Mouse (Mus musculus): ENCODE measurements at regions not wholly inside any gene's neighbourhood (a gene's known extent, or its start where the extent isn't known, plus 50 kb on each side); places are given as distances from the start of the nearest gene placed in this dataset.

- Histone ChIP-seq H3K27me3 (no peaks in the 10 kb centered on the region), H3K4me3 (no peak overlapping the region), H3K4me2 (no peak overlapping the region), H3K27ac (replicated peaks) (no peak overlapping the region), H3K4me1 (replicated peaks) (no peaks in the 10 kb centered on the region), H3K9me3 (no peaks in the 10 kb centered on the region), H3K9ac (no peak overlapping the region), H3K36me3 (no peaks in the 10 kb centered on the region)
- no peak for ATAC-seq (ENCODE audit: low read depth)
- 86% methylated on average over 7 of the region's 7 CpGs for WGBS
Observed at GRCm38 (mm10) chr10:21688513-21688912, 95.6 kb downstream of the 1700020N01Rik start.

GRCm38 (mm10) chr10:21689847-21690269 is 96.9 kb downstream of the 1700020N01Rik start:
- Histone ChIP-seq H3K9ac (no peak overlapping the region), H3K4me3 (no peak overlapping the region), H3K36me3 (no peaks in the 10 kb centered on the region), H3K27ac (replicated peaks) (no peak overlapping the region), H3K4me1 (replicated peaks) (no peaks in the 10 kb centered on the region), H3K27me3 (no peaks in the 10 kb centered on the region), H3K4me2 (no peak overlapping the region), H3K9me3 (no peaks in the 10 kb centered on the region)
- no peak for ATAC-seq (ENCODE audit: low read depth)
- 89% methylated on average over 9 of the region's 9 CpGs for WGBS

GRCm38 (mm10) chr10:21695185-21695584 is 102.2 kb downstream of the 1700020N01Rik start:
- H3K4me1 ChIP-seq (replicated peaks), result no peaks in the 10 kb centered on the region
- no peaks in the 10 kb centered on the region for H3K36me3 ChIP-seq
- no peaks in the 10 kb centered on the region for H3K9me3 ChIP-seq
- H3K4me3 ChIP-seq, result no peak overlapping the region
- 75% methylated on average over 5 of the region's 5 CpGs for WGBS
- H3K9ac ChIP-seq, result no peak overlapping the region
- H3K27me3 ChIP-seq, result no peaks in the 10 kb centered on the region
- no peak overlapping the region for H3K27ac ChIP-seq (replicated peaks)
- no peak overlapping the region for H3K4me2 ChIP-seq
- ATAC-seq (ENCODE audit: low read depth), result no peak

- Histone ChIP-seq H3K4me2 (no peak overlapping the region), H3K9ac (no peak overlapping the region), H3K9me3 (no peaks in the 10 kb centered on the region), H3K27me3 (no peaks in the 10 kb centered on the region), H3K27ac (replicated peaks) (no peak overlapping the region), H3K4me1 (replicated peaks) (no peaks in the 10 kb centered on the region), H3K4me3 (no peak overlapping the region), H3K36me3 (no peaks in the 10 kb centered on the region)
- 93% methylated on average over 5 of the region's 5 CpGs for WGBS
- ATAC-seq (ENCODE audit: low read depth), result no peak
Observed at GRCm38 (mm10) chr10:21696671-21697070, 103.7 kb downstream of the 1700020N01Rik start.

- Histone ChIP-seq H3K27ac (replicated peaks) (no peak overlapping the region), H3K9ac (no peak overlapping the region), H3K4me2 (no peak overlapping the region), H3K9me3 (no peaks in the 10 kb centered on the region), H3K27me3 (no peaks in the 10 kb centered on the region), H3K36me3 (no peaks in the 10 kb centered on the region), H3K4me1 (replicated peaks) (no peaks in the 10 kb centered on the region), H3K4me3 (no peak overlapping the region)
- WGBS, result 27% methylated on average over 3 of the region's 3 CpGs
- ATAC-seq (ENCODE audit: low read depth), result no peak
Observed at GRCm38 (mm10) chr10:21701580-21701979, 108.6 kb downstream of the 1700020N01Rik start.

GRCm38 (mm10) chr10:21702134-21702533 is 109.2 kb downstream of the 1700020N01Rik start:
- H3K9ac ChIP-seq, result no peak overlapping the region
- H3K4me1 ChIP-seq (replicated peaks), result no peaks in the 10 kb centered on the region
- H3K9me3 ChIP-seq, result no peaks in the 10 kb centered on the region
- H3K4me3 ChIP-seq, result no peak overlapping the region
- WGBS, result 76% methylated on average over 1 of the region's 1 CpGs
- no peak overlapping the region for H3K4me2 ChIP-seq
- H3K36me3 ChIP-seq, result no peaks in the 10 kb centered on the region
- no peaks in the 10 kb centered on the region for H3K27me3 ChIP-seq
- H3K27ac ChIP-seq (replicated peaks), result no peak overlapping the region
- ATAC-seq (ENCODE audit: low read depth), result no peak

- no peak overlapping the region for H3K9ac ChIP-seq
- no peak overlapping the region for H3K4me2 ChIP-seq
- ATAC-seq (ENCODE audit: low read depth), result no peak
- 0 out of 2 replicates have a peak, but pooled peaks cover 5% of the 10 kb centered on the region for H3K9me3 ChIP-seq
- H3K27ac ChIP-seq (replicated peaks), result no peak overlapping the region
- H3K4me3 ChIP-seq, result no peak overlapping the region
- H3K27me3 ChIP-seq, result no peaks in the 10 kb centered on the region
- no peaks in the 10 kb centered on the region for H3K4me1 ChIP-seq (replicated peaks)
- 80% methylated on average over 7 of the region's 7 CpGs for WGBS
- H3K36me3 ChIP-seq, result no peaks in the 10 kb centered on the region
Observed at GRCm38 (mm10) chr10:21711866-21712265, 118.9 kb downstream of the 1700020N01Rik start.

GRCm38 (mm10) chr10:21712828-21713227 is 119.9 kb downstream of the 1700020N01Rik start:
- H3K27ac ChIP-seq (replicated peaks), result no peak overlapping the region
- no peak overlapping the region for H3K4me3 ChIP-seq
- H3K4me1 ChIP-seq (replicated peaks), result no peaks in the 10 kb centered on the region
- no peaks in the 10 kb centered on the region for H3K27me3 ChIP-seq
- H3K9ac ChIP-seq, result no peak overlapping the region
- no peaks in the 10 kb centered on the region for H3K36me3 ChIP-seq
- 0 out of 2 replicates have a peak, but pooled peaks cover 5% of the 10 kb centered on the region for H3K9me3 ChIP-seq
- ATAC-seq (ENCODE audit: low read depth), result no peak
- 44% methylated on average over 3 of the region's 3 CpGs for WGBS
- H3K4me2 ChIP-seq, result no peak overlapping the region

- Histone ChIP-seq H3K27ac (replicated peaks) (no peak overlapping the region), H3K4me3 (no peak overlapping the region), H3K4me2 (no peak overlapping the region), H3K9me3 (no peaks in the 10 kb centered on the region), H3K9ac (no peak overlapping the region), H3K27me3 (no peaks in the 10 kb centered on the region), H3K36me3 (no peaks in the 10 kb centered on the region), H3K4me1 (replicated peaks) (no peaks in the 10 kb centered on the region)
- ATAC-seq (ENCODE audit: low read depth), result no peak
- 92% methylated on average over 3 of the region's 3 CpGs for WGBS
Observed at GRCm38 (mm10) chr10:21715436-21715835, 122.5 kb downstream of the 1700020N01Rik start.

GRCm38 (mm10) chr10:21718189-21718588 is 125.2 kb downstream of the 1700020N01Rik start:
- Histone ChIP-seq H3K36me3 (no peaks in the 10 kb centered on the region), H3K4me3 (no peak overlapping the region), H3K4me2 (no peak overlapping the region), H3K27me3 (no peaks in the 10 kb centered on the region), H3K9me3 (no peaks in the 10 kb centered on the region), H3K9ac (no peak overlapping the region), H3K4me1 (replicated peaks) (no peaks in the 10 kb centered on the region), H3K27ac (replicated peaks) (no peak overlapping the region)
- 79% methylated on average over 4 of the region's 4 CpGs for WGBS
- ATAC-seq (ENCODE audit: low read depth), result no peak

GRCm38 (mm10) chr10:21724351-21724750 is 131.4 kb downstream of the 1700020N01Rik start:
- no peaks in the 10 kb centered on the region for H3K36me3 ChIP-seq
- H3K4me1 ChIP-seq (replicated peaks), result no peaks in the 10 kb centered on the region
- no peak overlapping the region for H3K9ac ChIP-seq
- ATAC-seq (ENCODE audit: low read depth), result no peak
- no peak overlapping the region for H3K27ac ChIP-seq (replicated peaks)
- no peak overlapping the region for H3K4me3 ChIP-seq
- H3K4me2 ChIP-seq, result no peak overlapping the region
- H3K9me3 ChIP-seq, result no peaks in the 10 kb centered on the region
- no peaks in the 10 kb centered on the region for H3K27me3 ChIP-seq
- WGBS, result 93% methylated on average over 3 of the region's 3 CpGs

GRCm38 (mm10) chr10:21724999-21725398 is 132.1 kb downstream of the 1700020N01Rik start:
- ATAC-seq (ENCODE audit: low read depth), result no peak
- H3K27me3 ChIP-seq, result no peaks in the 10 kb centered on the region
- no peaks in the 10 kb centered on the region for H3K4me1 ChIP-seq (replicated peaks)
- H3K4me3 ChIP-seq, result no peak overlapping the region
- H3K36me3 ChIP-seq, result no peaks in the 10 kb centered on the region
- 88% methylated on average over 3 of the region's 3 CpGs for WGBS
- H3K27ac ChIP-seq (replicated peaks), result no peak overlapping the region
- H3K9ac ChIP-seq, result no peak overlapping the region
- H3K4me2 ChIP-seq, result no peak overlapping the region
- no peaks in the 10 kb centered on the region for H3K9me3 ChIP-seq

GRCm38 (mm10) chr10:21740256-21740655 is 141.7 kb upstream of the Sgk1 start:
- Histone ChIP-seq H3K4me1 (replicated peaks) (no peaks in the 10 kb centered on the region), H3K27ac (replicated peaks) (no peak overlapping the region), H3K27me3 (no peaks in the 10 kb centered on the region), H3K4me3 (no peak overlapping the region), H3K36me3 (no peaks in the 10 kb centered on the region), H3K9me3 (no peaks in the 10 kb centered on the region), H3K9ac (no peak overlapping the region), H3K4me2 (no peak overlapping the region)
- ATAC-seq (ENCODE audit: low read depth), result no peak
- WGBS, result 22% methylated on average over 5 of the region's 5 CpGs
